Comparison of ENCODE assay signal across 11 mouse cellular contexts in genomic region chr11:80336351-80336730, GRCm38 (mm10). TPM values are rescaled to one million over a fixed set of nuclear protein-coding genes. Genes with fewer than 3 reads are reported as not detected.
DNase-seq lines count a peak whose midpoint lies in the region; ATAC-seq lines count a peak whose summit lies in the region.
"Had no signal": no experiment of that assay in that cellular context is flagged by ENCODE, and none has a peak within 500 bp of the region (broad histone marks: within the 10 kb centered on the region; RNA-seq: fewer than 3 reads in every experiment).

No protein-coding gene starts in this region.

- no peak overlapping the region for H3K4me3 ChIP-seq in neural tube, embryonic 12.5 days
- H3K4me3 ChIP-seq: liver, embryonic 15.5 days had no signal

- peak overlapping the region; percentile 54 for H3K27ac ChIP-seq in neural tube, embryonic 12.5 days
- H3K27ac ChIP-seq: kidney, postnatal 0 days; liver, embryonic 15.5 days had no signal

- peaks cover 35% of the 10 kb centered on the region for H3K36me3 ChIP-seq in neural tube, embryonic 12.5 days
- H3K36me3 ChIP-seq: liver, embryonic 15.5 days had no signal

- WGBS in neural tube, embryonic 12.5 days: 5% methylated on average over 6 of the region's 6 CpGs

- peaks cover 22% of the 10 kb centered on the region for H3K4me1 ChIP-seq in neural tube, embryonic 12.5 days
- H3K4me1 ChIP-seq: liver, embryonic 15.5 days had no signal

- H3K27me3 ChIP-seq in neural tube, embryonic 12.5 days (replicated peaks): no peaks in the 10 kb centered on the region

- peak; percentile 36; the same call in 1 of the 2 replicates for ATAC-seq in neural tube, embryonic 12.5 days (ENCODE audit: low FRiP score, low read depth)
- ATAC-seq in CD4-positive, CD25-positive, alpha-beta regulatory T cell, adult 4 months: no peak

- intact Hi-C loops in gastrocnemius, postnatal 14 days (cut with DNase I; ENCODE audit: low total_unique reads): no loop called here
- intact Hi-C loops in heart, postnatal 36 days (cut with DNase I): no loop called here

- no peak overlapping the region for H3K9ac ChIP-seq in neural tube, embryonic 12.5 days
- H3K9ac ChIP-seq: liver, embryonic 15.5 days had no signal

- peak overlapping the region; percentile 30; the same call in 1 of the 2 replicates for H3K4me2 ChIP-seq in neural tube, embryonic 12.5 days (replicated peaks)
- H3K4me2 ChIP-seq: liver, embryonic 15.5 days had no signal

- no peaks in the 10 kb centered on the region for H3K9me3 ChIP-seq in neural tube, embryonic 12.5 days
- H3K9me3 ChIP-seq: liver, embryonic 15.5 days had no signal

- DNase-seq in gastrocnemius, postnatal 14 days: peak; percentile 25
- DNase-seq in gastrocnemius, postnatal 4 days (ENCODE audit: low spot score in 2 of 2): no peak
- peak; percentile 76 for DNase-seq in adrenal gland, adult 2 months
- peak; percentile 9 to 11 for DNase-seq in heart, postnatal 36 days
- DNase-seq in frontal cortex, postnatal 36 days (ENCODE audit: low spot score in 2 of 2): no peak
- DNase-seq in layer of hippocampus, adult 18-20 months (ENCODE audit: low spot score in 2 of 2): no peak
- DNase-seq: thymus, postnatal 25 days had no signal

RNA-seq across cellular contexts. Expression of gene Rhbdl3, which starts 35.6 kb away (rescaled TPM):
- 10 to 100 TPM; 10.6 to 11.4 TPM for total RNA-seq in gastrocnemius, postnatal 14 days (2021)
- total RNA-seq in gastrocnemius, postnatal 4 days (2021): 10 to 100 TPM in 1 of 2 experiments, 1 to 10 TPM in 1; 9.7 to 11.5 TPM
- total RNA-seq in adrenal gland, adult 2 months (2021): 1 to 10 TPM; 1.3 to 4.9 TPM
- polyA plus RNA-seq in adrenal gland, adult 2 months (2012; rRNA removed): 1.3 and 2.6 TPM in 2 replicates
- 1 to 10 TPM; 7.2 to 7.9 TPM for total RNA-seq in heart, postnatal 36 days (2021)
- polyA plus RNA-seq in neural tube, embryonic 12.5 days (2016; fragmentation: Nextera tagmentation; extraction: Ambion mirVana): 55.9 and 59.2 TPM in 2 replicates
- total RNA-seq in layer of hippocampus, adult 18-20 months (2021): 10 to 100 TPM; 29.7 to 29.8 TPM
- polyA plus RNA-seq in CD4-positive, CD25-positive, alpha-beta regulatory T cell, adult 4 months (2017; shearing (Covaris generic)): 1 to 10 TPM in 1 of 2 experiments, under 1 TPM in 1; 0.82 to 1.6 TPM

RNA-seq across cellular contexts. Expression of gene 5730455P16Rik, which starts 41.5 kb away (rescaled TPM):
- total RNA-seq in gastrocnemius, postnatal 14 days (2021): 10 to 100 TPM; 24.3 to 28.6 TPM
- total RNA-seq in gastrocnemius, postnatal 4 days (2021): 10 to 100 TPM; 22.3 to 25.5 TPM
- 10 to 100 TPM; 14.4 to 20.7 TPM for total RNA-seq in adrenal gland, adult 2 months (2021)
- polyA plus RNA-seq in adrenal gland, adult 2 months (2012; rRNA removed): 2.7 and 3.8 TPM in 2 replicates
- 10 to 100 TPM; 22.0 to 22.8 TPM for total RNA-seq in heart, postnatal 36 days (2021)
- 28.0 and 31.6 TPM in 2 replicates for polyA plus RNA-seq in neural tube, embryonic 12.5 days (2016; fragmentation: Nextera tagmentation; extraction: Ambion mirVana)
- total RNA-seq in layer of hippocampus, adult 18-20 months (2021): 10 to 100 TPM; 50.8 to 54.1 TPM
- 10 to 100 TPM; 10.4 to 15.6 TPM for polyA plus RNA-seq in CD4-positive, CD25-positive, alpha-beta regulatory T cell, adult 4 months (2017; shearing (Covaris generic))

RNA-seq across cellular contexts. Expression of gene Zfp207, which starts 46.7 kb away (rescaled TPM):
- total RNA-seq in gastrocnemius, postnatal 14 days (2021): 10 to 100 TPM; 61.4 to 64.0 TPM
- 100 to 1,000 TPM; 111 to 146 TPM for total RNA-seq in gastrocnemius, postnatal 4 days (2021)
- 100 to 1,000 TPM; 131 to 142 TPM for total RNA-seq in adrenal gland, adult 2 months (2021)
- polyA plus RNA-seq in adrenal gland, adult 2 months (2012; rRNA removed): 45.7 and 53.3 TPM in 2 replicates
- 10 to 100 TPM; 64.0 to 74.5 TPM for total RNA-seq in heart, postnatal 36 days (2021)
- polyA plus RNA-seq in neural tube, embryonic 12.5 days (2016; fragmentation: Nextera tagmentation; extraction: Ambion mirVana): 252 and 256 TPM in 2 replicates
- total RNA-seq in layer of hippocampus, adult 18-20 months (2021): 100 to 1,000 TPM; 133 to 146 TPM
- polyA plus RNA-seq in CD4-positive, CD25-positive, alpha-beta regulatory T cell, adult 4 months (2017; shearing (Covaris generic)): 100 to 1,000 TPM; 270 to 312 TPM

Comparison
In these comparisons a context has a peak if more than half of its experiments do, and no peak if none do; other contexts are left out.
1. DNase-seq: peak in gastrocnemius, postnatal 14 days (single experiment), adrenal gland, adult 2 months (single experiment) and heart, postnatal 36 days (2 of 2); none in gastrocnemius, postnatal 4 days (0 of 2), frontal cortex, postnatal 36 days (0 of 2) and layer of hippocampus, adult 18-20 months (0 of 2).